Comparison of ENCODE assay signal across 8 mouse cellular contexts in the genomic region with DNA sequence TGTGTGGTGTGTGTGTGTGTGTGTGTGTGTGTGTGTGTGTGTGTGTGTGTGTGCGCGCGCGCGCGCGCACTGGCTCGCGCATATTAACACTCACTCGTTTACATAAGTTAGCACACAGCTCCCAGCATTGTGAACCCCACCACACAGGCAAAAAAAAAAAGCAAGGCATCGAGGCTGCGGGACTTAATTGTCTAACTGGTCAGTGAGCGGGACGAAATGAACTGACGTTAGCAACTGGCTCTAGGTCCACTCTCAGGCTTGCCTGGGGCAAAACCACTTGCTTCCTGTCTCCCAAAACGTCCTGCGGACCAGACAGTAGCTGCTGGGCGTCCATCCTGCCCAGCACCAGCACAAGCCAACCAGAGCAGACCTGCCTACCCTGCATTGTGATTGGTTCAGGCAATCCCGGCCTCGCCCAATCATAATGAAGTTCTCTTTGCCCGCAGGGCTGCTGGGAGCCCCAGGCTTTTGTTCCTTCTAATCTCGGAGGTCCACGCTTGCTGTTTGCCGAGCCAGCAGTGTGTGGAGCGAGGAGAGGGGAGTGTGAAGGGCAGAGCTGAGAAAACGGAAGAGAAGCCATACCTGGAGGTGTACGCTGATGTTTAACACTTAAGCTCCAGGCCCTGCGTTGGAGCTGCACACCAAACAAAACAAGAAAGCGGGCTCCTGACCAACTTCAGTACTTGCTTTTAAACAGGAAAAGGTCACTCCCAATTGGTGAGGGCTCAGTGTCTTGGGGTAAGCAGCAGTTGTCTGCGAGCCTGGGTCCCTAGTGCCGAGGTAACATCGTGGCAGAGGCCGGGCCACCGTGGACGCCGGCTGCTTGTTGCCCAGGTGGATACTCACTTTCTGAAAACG. TPM values are rescaled to one million over a fixed set of nuclear protein-coding genes. Genes with fewer than 3 reads are reported as not detected.
DNase-seq lines count a peak whose midpoint lies in the region; ATAC-seq and TF ChIP-seq lines count a peak whose summit lies in the region.

No protein-coding gene starts in this region.

- ATAC-seq in kidney, embryonic 14.5 days (ENCODE audit: low FRiP score, low TSS enrichment), result peak; percentile 96
- peak; percentile 96 for ATAC-seq in limb, embryonic 14.5 days (ENCODE audit: low FRiP score, low read depth)
- ATAC-seq in midbrain, embryonic 16.5 days, result peak; percentile 96

- TF ChIP-seq CTCF in embryonic fibroblast, embryonic 13.5 days (IDR thresholded peaks at IDR 0.05; ENCODE audit: borderline replicate concordance, insufficient read depth, low read length), result no peak
- no peak for TF ChIP-seq CTCF in spleen, adult 2 months (IDR thresholded peaks at IDR 0.05; ENCODE audit: extremely low read depth, insufficient read depth, insufficient read length, insufficient replicate concordance)

- 7% methylated on average over 37 of the region's 37 CpGs for WGBS in heart, embryonic 10.5 days
- WGBS in kidney, embryonic 14.5 days, result 4% methylated on average over 37 of the region's 37 CpGs
- WGBS in limb, embryonic 14.5 days, result 13% methylated on average over 37 of the region's 37 CpGs
- WGBS in midbrain, embryonic 16.5 days, result 5% methylated on average over 37 of the region's 37 CpGs
- WGBS in spleen, adult 2 months, result 1% methylated on average over 37 of the region's 37 CpGs

- peak; percentile 76 to 77 for DNase-seq in B cell, adult 2 months
- DNase-seq in brain, adult 2 months (ENCODE audit: low read depth, low spot score), result peak; percentile 99
- peak; percentile 99 for DNase-seq in heart, embryonic 10.5 days (ENCODE audit: low spot score)
- DNase-seq in limb, embryonic 14.5 days (ENCODE audit: low spot score), result peak; percentile 96
- peak; percentile 69 to 86 for DNase-seq in spleen, adult 2 months (ENCODE audit: low read depth in 1 of 2, low spot score in 2 of 2)

- H3K27ac ChIP-seq in embryonic fibroblast, embryonic 13.5 days (ENCODE audit: insufficient read depth, low read length), result peak overlapping the region; percentile 88
- peak overlapping the region; percentile 96 for H3K27ac ChIP-seq in heart, embryonic 10.5 days
- peak overlapping the region; percentile 95 for H3K27ac ChIP-seq in kidney, embryonic 14.5 days (ENCODE audit: low read depth, low read length)
- peak overlapping the region; percentile 93 for H3K27ac ChIP-seq in limb, embryonic 14.5 days (replicated peaks; ENCODE audit: low read depth, low read length)
- H3K27ac ChIP-seq in midbrain, embryonic 16.5 days (ENCODE audit: low read length), result peak overlapping the region; percentile 90
- peak overlapping the region; percentile 75 for H3K27ac ChIP-seq in spleen, adult 2 months (ENCODE audit: insufficient read depth, low read length)

- H3K4me3 ChIP-seq in embryonic fibroblast, embryonic 13.5 days (ENCODE audit: insufficient read depth, low read length), result peak overlapping the region; percentile 53
- peak overlapping the region; percentile 64 for H3K4me3 ChIP-seq in heart, embryonic 10.5 days
- H3K4me3 ChIP-seq in kidney, embryonic 14.5 days (ENCODE audit: low read length), result peak overlapping the region; percentile 41
- peak overlapping the region; percentile 46 for H3K4me3 ChIP-seq in limb, embryonic 14.5 days (replicated peaks; ENCODE audit: low read length)
- peak overlapping the region; percentile 45 for H3K4me3 ChIP-seq in midbrain, embryonic 16.5 days (ENCODE audit: low read depth, low read length)
- H3K4me3 ChIP-seq in spleen, adult 2 months (ENCODE audit: extremely low read depth, insufficient read depth, insufficient read length), result peak overlapping the region; percentile 63

- peak overlapping the region; percentile 76 for H3K4me2 ChIP-seq in kidney, embryonic 14.5 days (replicated peaks; ENCODE audit: low read depth, low read length)
- H3K4me2 ChIP-seq in limb, embryonic 14.5 days (replicated peaks; ENCODE audit: low read depth, low read length, severe bottlenecking), result peak overlapping the region; percentile 86
- peak overlapping the region; percentile 85 for H3K4me2 ChIP-seq in midbrain, embryonic 16.5 days (ENCODE audit: low read length)

- H3K4me1 ChIP-seq in embryonic fibroblast, embryonic 13.5 days (ENCODE audit: control insufficient read depth, insufficient read depth, low read length), result peaks cover 3% of the 10 kb centered on the region; the same call in 1 of the 2 replicates
- peaks cover 44% of the 10 kb centered on the region for H3K4me1 ChIP-seq in heart, embryonic 10.5 days
- H3K4me1 ChIP-seq in kidney, embryonic 14.5 days (ENCODE audit: control insufficient read depth, insufficient read depth, low read length), result peaks cover 26% of the 10 kb centered on the region
- peaks cover 21% of the 10 kb centered on the region for H3K4me1 ChIP-seq in limb, embryonic 14.5 days (ENCODE audit: control insufficient read depth, insufficient read depth, low read length)
- H3K4me1 ChIP-seq in midbrain, embryonic 16.5 days (ENCODE audit: control insufficient read depth, insufficient read depth, low read length), result peaks cover 35% of the 10 kb centered on the region
- peaks cover 3% of the 10 kb centered on the region for H3K4me1 ChIP-seq in spleen, adult 2 months (ENCODE audit: control insufficient read depth, insufficient read depth, insufficient read length)

- H3K9me3 ChIP-seq in heart, embryonic 10.5 days, result no peaks in the 10 kb centered on the region
- no peaks in the 10 kb centered on the region for H3K9me3 ChIP-seq in kidney, embryonic 14.5 days (ENCODE audit: control insufficient read depth, low read length)
- no peaks in the 10 kb centered on the region for H3K9me3 ChIP-seq in limb, embryonic 14.5 days (ENCODE audit: control insufficient read depth, low read length)
- no peaks in the 10 kb centered on the region for H3K9me3 ChIP-seq in midbrain, embryonic 16.5 days (replicated peaks; ENCODE audit: control insufficient read depth, low read length, poor library complexity, severe bottlenecking)

- peak; percentile 98 for TF ChIP-seq POLR2A in embryonic fibroblast, embryonic 13.5 days (IDR thresholded peaks at IDR 0.05; ENCODE audit: low read depth, low read length)
- TF ChIP-seq POLR2A in limb, embryonic 14.5 days (IDR thresholded peaks at IDR 0.05; ENCODE audit: borderline replicate concordance, extremely low read depth, insufficient read depth, insufficient read length), result peak; percentile 96; the same call in 1 of the 2 replicates
- peak; percentile 75 for TF ChIP-seq POLR2A in spleen, adult 2 months (IDR thresholded peaks at IDR 0.05; ENCODE audit: low read depth, low read length)

- H3K9ac ChIP-seq in kidney, embryonic 14.5 days (ENCODE audit: low read depth, low read length), result peak overlapping the region; percentile 67
- peak overlapping the region; percentile 71 for H3K9ac ChIP-seq in limb, embryonic 14.5 days (ENCODE audit: low read depth, low read length, severe bottlenecking)
- H3K9ac ChIP-seq in midbrain, embryonic 16.5 days (ENCODE audit: low read depth, low read length), result peak overlapping the region; percentile 75

- no peaks in the 10 kb centered on the region for H3K27me3 ChIP-seq in heart, embryonic 10.5 days (ENCODE audit: insufficient read depth, poor library complexity, severe bottlenecking)
- H3K27me3 ChIP-seq in kidney, embryonic 14.5 days (ENCODE audit: control insufficient read depth, insufficient read depth, low read length), result no peaks in the 10 kb centered on the region
- no peaks in the 10 kb centered on the region for H3K27me3 ChIP-seq in limb, embryonic 14.5 days (ENCODE audit: control insufficient read depth, insufficient read depth, low read length)
- H3K27me3 ChIP-seq in midbrain, embryonic 16.5 days (ENCODE audit: control insufficient read depth, insufficient read depth, low read depth, low read length), result no peaks in the 10 kb centered on the region
- 0 out of 2 replicates have a peak, but pooled peaks cover 3% of the 10 kb centered on the region for H3K27me3 ChIP-seq in spleen, adult 2 months (ENCODE audit: control insufficient read depth, insufficient read depth, low read length)

- no peaks in the 10 kb centered on the region for H3K36me3 ChIP-seq in heart, embryonic 10.5 days
- no peaks in the 10 kb centered on the region for H3K36me3 ChIP-seq in kidney, embryonic 14.5 days (ENCODE audit: control insufficient read depth, insufficient read depth, low read length)
- H3K36me3 ChIP-seq in limb, embryonic 14.5 days (ENCODE audit: control insufficient read depth, insufficient read depth, low read length), result no peaks in the 10 kb centered on the region
- no peaks in the 10 kb centered on the region for H3K36me3 ChIP-seq in midbrain, embryonic 16.5 days (ENCODE audit: control insufficient read depth, insufficient read depth, low read length)
- H3K36me3 ChIP-seq in spleen, adult 2 months (ENCODE audit: control insufficient read depth, insufficient read depth, low read length), result no peaks in the 10 kb centered on the region

RNA-seq across cellular contexts. Expression of a gene that starts 32.3 kb away (rescaled TPM):
- polyA plus RNA-seq in embryonic fibroblast, embryonic 13.5 days (2011; ENCODE audit: insufficient read length, low read depth, missing spikeins), result 5,586 and 6,404 TPM in 2 replicates
- polyA plus RNA-seq in heart, embryonic 10.5 days (2016; fragmentation: Nextera tagmentation; extraction: Ambion mirVana), result 1,513 and 2,033 TPM in 2 replicates
- polyA plus RNA-seq in kidney, embryonic 14.5 days (2014; fragmentation: Nextera tagmentation; extraction: Ambion mirVana), result 2,303 and 2,603 TPM in 2 replicates
- 1,359 and 1,631 TPM in 2 replicates for polyA plus RNA-seq in limb, embryonic 14.5 days (2012; rRNA removed)
- 2,223 and 2,513 TPM in 2 replicates for polyA plus RNA-seq in limb, embryonic 14.5 days (2014; fragmentation: Nextera tagmentation; extraction: Ambion mirVana)
- polyA plus RNA-seq in midbrain, embryonic 16.5 days (2015; fragmentation: Nextera tagmentation; extraction: Ambion mirVana), result 4,277 and 4,299 TPM in 2 replicates
- 951 and 978 TPM in 2 replicates for polyA plus RNA-seq in spleen, adult 2 months (2012; rRNA removed)

RNA-seq across cellular contexts. Expression of a gene that starts 45.3 kb away (rescaled TPM):
- not detected in 2 replicates for polyA plus RNA-seq in embryonic fibroblast, embryonic 13.5 days (2011; ENCODE audit: insufficient read length, low read depth, missing spikeins)
- 0.25 and 0.49 TPM in 2 replicates for polyA plus RNA-seq in heart, embryonic 10.5 days (2016; fragmentation: Nextera tagmentation; extraction: Ambion mirVana)
- polyA plus RNA-seq in kidney, embryonic 14.5 days (2014; fragmentation: Nextera tagmentation; extraction: Ambion mirVana), result 0.62 and 1.6 TPM in 2 replicates
- 0.32 and 0.36 TPM in 2 replicates for polyA plus RNA-seq in limb, embryonic 14.5 days (2012; rRNA removed)
- 0.88 and 1.6 TPM in 2 replicates for polyA plus RNA-seq in limb, embryonic 14.5 days (2014; fragmentation: Nextera tagmentation; extraction: Ambion mirVana)
- 1.2 and 1.3 TPM in 2 replicates for polyA plus RNA-seq in midbrain, embryonic 16.5 days (2015; fragmentation: Nextera tagmentation; extraction: Ambion mirVana)
- polyA plus RNA-seq in spleen, adult 2 months (2012; rRNA removed), result 0.08 TPM in 1 of 2 replicates, not detected in the other

Comparison
In these comparisons a context has a peak if more than half of its experiments do, and no peak if none do; other contexts are left out.
1. Peak in every context shown above with its lines: DNase-seq, ATAC-seq, H3K4me3 ChIP-seq and H3K27ac ChIP-seq.